Mouse (Mus musculus) lung, postnatal 0 days (tissue): ENCODE data around the gene Ifit1bl2.

Source experiments
- CTCF ChIP-seq: IDR thresholded peaks from 2 replicates; pipeline ENCODE4 v1.5.1; 2016; ENCODE audit warnings: antibody characterized with exemption, mild to moderate bottlenecking
- EP300 ChIP-seq: IDR thresholded peaks from 2 replicates; pipeline ENCODE4 v1.6.1; 2016; ENCODE audit warnings: antibody characterized with exemption, mild to moderate bottlenecking, control low read depth

DNA sequence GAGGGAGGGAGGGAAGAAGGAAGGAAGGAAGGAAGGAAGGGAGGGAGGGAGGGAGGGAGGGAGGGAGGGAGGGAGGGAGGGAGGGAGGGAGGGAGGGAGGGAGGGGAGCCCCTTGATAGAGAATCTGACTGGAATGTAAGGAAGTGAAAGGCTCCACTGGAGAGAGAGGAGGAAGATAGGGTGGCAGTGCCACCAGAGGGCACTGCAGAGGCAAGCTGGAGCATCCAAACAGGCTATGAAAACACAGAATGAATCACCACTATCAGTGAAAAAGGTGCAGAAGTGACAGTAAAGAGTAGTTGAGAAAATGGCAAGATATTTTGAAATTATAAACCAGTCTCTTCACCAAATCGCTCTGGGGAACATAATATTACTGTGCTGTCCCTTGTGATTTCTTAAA is 44.3 kb upstream of the Ifit1bl2 start:
- TF ChIP-seq CTCF = peak; percentile 82
- TF ChIP-seq EP300 = 0 out of 2 replicates have a peak, but pooled peaks have one; percentile 11
